Mouse (Mus musculus): ENCODE results near the gene Triobp. TPM values are rescaled to one million over a fixed set of nuclear protein-coding genes. Genes with fewer than 3 reads are reported as not detected.

Triobp gene
- polyA plus RNA-seq, 1 experiment from 2014 or later: 48.1 TPM

DNA sequence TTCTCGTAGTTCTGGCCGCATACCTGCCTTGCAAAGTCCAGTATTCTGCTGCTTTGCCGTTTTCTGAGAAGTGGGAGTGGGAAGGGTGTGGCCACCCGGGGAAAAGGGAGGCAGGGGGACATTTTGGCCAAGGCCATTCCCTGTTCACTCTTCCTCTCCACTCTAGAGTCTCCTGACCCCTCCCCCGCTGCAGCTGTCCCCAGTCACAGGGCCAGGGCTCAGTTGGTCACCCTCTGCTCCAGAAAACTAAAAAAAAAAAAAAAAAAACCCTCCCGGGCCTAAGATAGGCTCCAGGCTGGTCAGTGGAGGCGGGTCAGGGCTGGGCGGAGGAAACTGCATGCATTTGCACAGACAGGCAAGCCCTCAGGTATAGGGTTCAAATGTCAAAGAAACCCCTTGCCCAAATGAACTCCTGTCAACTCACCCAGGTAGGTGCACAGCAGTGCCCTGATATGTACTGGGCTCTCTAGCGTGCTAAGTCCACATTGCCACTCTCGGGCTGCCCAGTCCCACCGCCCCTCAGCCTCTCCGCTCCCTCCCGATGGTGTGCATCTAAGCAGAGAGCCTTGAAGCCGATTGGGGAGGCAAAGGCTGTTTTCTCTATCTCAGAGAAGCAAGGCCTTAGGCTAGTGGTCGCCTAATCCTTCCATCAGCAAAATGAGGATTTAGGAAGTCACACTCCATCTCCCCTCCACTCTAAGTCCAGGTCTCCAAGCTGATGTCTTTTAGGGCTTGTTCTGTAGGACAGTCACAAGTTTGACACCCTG, 20.3 kb upstream of the Triobp start:
- Histone ChIP-seq H3K4me1 (peaks cover 36% of the 10 kb centered on the region), H3K4me3 (peak overlapping the region; percentile 53), H3K9ac (peak overlapping the region; percentile 55), H3K9me3 (no peaks in the 10 kb centered on the region), H3K27me3 (no peaks in the 10 kb centered on the region), H3K4me2 (replicated peaks) (peak overlapping the region; percentile 67), H3K36me3 (peaks cover 15% of the 10 kb centered on the region), H3K27ac (peak overlapping the region; percentile 98)
- ATAC-seq (ENCODE audit: insufficient number of reproducible peaks, insufficient read depth, low FRiP score, low TSS enrichment): no peak
- 12% methylated on average over 15 of the region's 15 CpGs for WGBS

DNA sequence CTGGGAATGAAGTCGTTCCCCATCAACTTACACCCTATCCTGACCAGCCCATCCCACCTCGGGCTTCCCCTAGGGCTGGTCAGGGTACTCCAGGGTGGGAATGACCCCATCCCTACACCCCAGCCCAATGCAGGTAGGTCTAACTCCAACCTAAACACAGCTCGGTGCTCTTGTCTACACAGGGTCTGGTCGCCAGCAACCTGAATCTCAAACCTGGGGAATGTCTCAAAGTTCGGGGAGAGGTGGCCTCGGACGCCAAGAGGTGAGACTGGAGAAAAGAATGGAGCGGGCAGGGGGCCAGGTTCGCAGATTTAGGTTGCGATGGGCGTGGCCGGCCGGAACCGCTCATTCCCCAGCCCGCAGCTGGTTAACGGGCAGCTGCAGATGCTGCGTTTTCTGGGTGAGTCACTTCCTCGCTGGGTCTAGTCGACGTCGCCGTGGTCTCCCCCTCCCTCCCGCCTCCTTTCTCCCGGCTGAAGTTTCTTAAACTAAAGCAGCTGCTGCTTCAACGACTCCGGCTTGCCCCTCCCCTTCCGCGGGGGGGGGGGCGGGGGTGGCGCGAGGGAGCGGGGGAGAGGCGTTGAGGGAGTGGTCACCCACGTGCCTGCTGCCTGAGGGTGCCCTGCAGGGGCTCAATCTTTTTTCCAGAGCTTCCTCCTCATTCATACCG, 19.6 kb upstream of the Triobp start:
- peak overlapping the region; percentile 98 for H3K27ac ChIP-seq
- peaks cover 15% of the 10 kb centered on the region for H3K36me3 ChIP-seq
- peak overlapping the region; percentile 55 for H3K9ac ChIP-seq
- peaks cover 36% of the 10 kb centered on the region for H3K4me1 ChIP-seq
- peak; percentile 64 for ATAC-seq (ENCODE audit: insufficient number of reproducible peaks, insufficient read depth, low FRiP score, low TSS enrichment)
- WGBS: under 1% methylated on average over 33 of the region's 35 CpGs
- peak overlapping the region; percentile 53 for H3K4me3 ChIP-seq
- H3K4me2 ChIP-seq (replicated peaks): peak overlapping the region; percentile 67
- H3K9me3 ChIP-seq: no peaks in the 10 kb centered on the region
- H3K27me3 ChIP-seq: no peaks in the 10 kb centered on the region

DNA sequence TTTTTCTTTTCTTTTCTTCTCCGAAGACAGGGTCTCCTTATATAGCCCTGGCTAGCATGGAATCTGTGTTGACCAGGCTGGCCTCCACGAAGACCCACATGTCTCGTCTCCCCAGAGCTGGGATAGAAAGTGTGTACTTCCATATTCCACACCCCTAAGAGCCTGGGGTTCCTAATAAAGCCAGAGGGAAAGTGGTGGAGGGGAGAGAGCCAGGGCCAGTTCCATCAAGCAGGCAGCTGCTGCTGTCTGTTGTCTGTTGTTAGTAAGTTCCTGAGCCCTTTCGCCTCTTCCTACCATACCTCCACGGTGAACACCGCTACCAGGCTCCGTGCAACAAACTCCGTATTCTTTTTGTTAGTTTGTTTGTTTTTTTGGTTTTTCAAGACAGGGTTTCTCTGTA, 19.0 kb upstream of the Triobp start:
- H3K9ac ChIP-seq: peak overlapping the region; percentile 55; the same call in 1 of the 2 replicates
- peaks cover 15% of the 10 kb centered on the region for H3K36me3 ChIP-seq
- no peaks in the 10 kb centered on the region for H3K9me3 ChIP-seq
- WGBS: 45% methylated on average over 8 of the region's 8 CpGs
- peak overlapping the region; percentile 67 for H3K4me2 ChIP-seq (replicated peaks)
- no peak for ATAC-seq (ENCODE audit: insufficient number of reproducible peaks, insufficient read depth, low FRiP score, low TSS enrichment)
- H3K4me1 ChIP-seq: peaks cover 30% of the 10 kb centered on the region
- peak overlapping the region; percentile 98 for H3K27ac ChIP-seq
- H3K4me3 ChIP-seq: peak overlapping the region; percentile 53
- no peaks in the 10 kb centered on the region for H3K27me3 ChIP-seq

DNA sequence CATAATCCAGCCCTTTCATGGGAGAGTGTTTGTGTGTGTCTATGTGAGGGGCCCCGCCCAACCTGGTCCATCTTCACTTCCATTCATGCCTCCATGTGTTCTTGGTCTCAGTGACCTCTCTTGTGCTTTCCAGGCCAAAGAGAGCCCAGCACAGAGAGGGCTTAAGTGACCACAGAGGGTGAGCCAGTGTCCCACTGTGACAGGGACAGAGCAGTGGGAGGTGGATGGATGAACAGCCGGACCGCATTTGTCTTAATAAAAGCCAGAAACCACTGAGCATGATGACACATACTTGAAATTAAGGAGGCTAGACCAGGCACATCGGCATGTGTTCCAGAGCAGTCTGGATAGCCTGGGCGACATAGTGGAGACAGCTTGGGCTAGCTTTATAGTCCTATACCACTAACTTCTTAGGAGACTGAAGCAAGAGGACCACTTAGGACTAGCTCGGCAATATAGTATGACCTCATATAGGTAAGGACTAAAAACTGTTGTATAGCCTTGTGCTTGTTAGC, 17.3 kb upstream of the Triobp start:
- peaks cover 22% of the 10 kb centered on the region for H3K4me1 ChIP-seq
- no peak for ATAC-seq (ENCODE audit: insufficient number of reproducible peaks, insufficient read depth, low FRiP score, low TSS enrichment)
- no peak overlapping the region for H3K27ac ChIP-seq
- peaks cover 15% of the 10 kb centered on the region for H3K36me3 ChIP-seq
- no peak overlapping the region for H3K4me3 ChIP-seq
- no peaks in the 10 kb centered on the region for H3K27me3 ChIP-seq
- H3K4me2 ChIP-seq (replicated peaks): no peak overlapping the region
- 85% methylated on average over 6 of the region's 6 CpGs for WGBS
- no peaks in the 10 kb centered on the region for H3K9me3 ChIP-seq
- no peak overlapping the region for H3K9ac ChIP-seq

GRCm38 (mm10) chr15:78930801-78931426, 16.6 kb upstream of the Triobp start:
- peaks cover 19% of the 10 kb centered on the region for H3K4me1 ChIP-seq
- H3K36me3 ChIP-seq: peaks cover 15% of the 10 kb centered on the region
- H3K4me2 ChIP-seq (replicated peaks): no peak overlapping the region
- H3K9ac ChIP-seq: no peak overlapping the region
- no peak for ATAC-seq (ENCODE audit: insufficient number of reproducible peaks, insufficient read depth, low FRiP score, low TSS enrichment)
- peak overlapping the region; percentile 50; the same call in 1 of the 2 replicates for H3K27ac ChIP-seq
- H3K27me3 ChIP-seq: no peaks in the 10 kb centered on the region
- H3K9me3 ChIP-seq: no peaks in the 10 kb centered on the region
- H3K4me3 ChIP-seq: no peak overlapping the region
- 86% methylated on average over 7 of the region's 7 CpGs for WGBS

GRCm38 (mm10) chr15:78931577-78931976, 15.9 kb upstream of the Triobp start:
- Histone ChIP-seq H3K9me3 (no peaks in the 10 kb centered on the region), H3K4me2 (replicated peaks) (no peak overlapping the region), H3K4me3 (no peak overlapping the region), H3K9ac (no peak overlapping the region), H3K27ac (no peak overlapping the region), H3K36me3 (peaks cover 19% of the 10 kb centered on the region), H3K27me3 (no peaks in the 10 kb centered on the region), H3K4me1 (peaks cover 17% of the 10 kb centered on the region)
- 32% methylated on average over 3 of the region's 3 CpGs for WGBS
- ATAC-seq (ENCODE audit: insufficient number of reproducible peaks, insufficient read depth, low FRiP score, low TSS enrichment): no peak

- no peaks in the 10 kb centered on the region for H3K9me3 ChIP-seq
- no peaks in the 10 kb centered on the region for H3K27me3 ChIP-seq
- H3K4me2 ChIP-seq (replicated peaks): peak within 1 kb of the TSS; percentile 83
- peaks cover 8% of the 10 kb centered on the region for H3K4me1 ChIP-seq
- peak within 1 kb of the TSS; percentile 73 for H3K4me3 ChIP-seq
- peak within 1 kb of the TSS; percentile 84 for H3K9ac ChIP-seq
- peaks cover 40% of the 10 kb centered on the region for H3K36me3 ChIP-seq
- WGBS: under 1% methylated on average over 42 of the region's 42 CpGs
- ATAC-seq (ENCODE audit: insufficient number of reproducible peaks, insufficient read depth, low FRiP score, low TSS enrichment): peak; percentile 83
- H3K27ac ChIP-seq: peak within 1 kb of the TSS; percentile 93
Observed at GRCm38 (mm10) chr15:78934784-78935320, 12.7 kb upstream of the Triobp start, which contains the start of gene Nol12. Gene Nol12, plus strand, starts transcription at chr15:78934933.

- no peaks in the 10 kb centered on the region for H3K27me3 ChIP-seq
- H3K9me3 ChIP-seq: no peaks in the 10 kb centered on the region
- H3K4me3 ChIP-seq: no peak overlapping the region
- 89% methylated on average over 12 of the region's 12 CpGs for WGBS
- H3K36me3 ChIP-seq: peaks cover 49% of the 10 kb centered on the region
- H3K4me1 ChIP-seq: peaks cover 8% of the 10 kb centered on the region
- H3K4me2 ChIP-seq (replicated peaks): no peak overlapping the region; the same call in 1 of the 2 replicates
- H3K27ac ChIP-seq: no peak overlapping the region
- no peak for ATAC-seq (ENCODE audit: insufficient number of reproducible peaks, insufficient read depth, low FRiP score, low TSS enrichment)
- no peak overlapping the region for H3K9ac ChIP-seq
Observed at GRCm38 (mm10) chr15:78936403-78936802, 11.1 kb upstream of the Triobp start.

DNA sequence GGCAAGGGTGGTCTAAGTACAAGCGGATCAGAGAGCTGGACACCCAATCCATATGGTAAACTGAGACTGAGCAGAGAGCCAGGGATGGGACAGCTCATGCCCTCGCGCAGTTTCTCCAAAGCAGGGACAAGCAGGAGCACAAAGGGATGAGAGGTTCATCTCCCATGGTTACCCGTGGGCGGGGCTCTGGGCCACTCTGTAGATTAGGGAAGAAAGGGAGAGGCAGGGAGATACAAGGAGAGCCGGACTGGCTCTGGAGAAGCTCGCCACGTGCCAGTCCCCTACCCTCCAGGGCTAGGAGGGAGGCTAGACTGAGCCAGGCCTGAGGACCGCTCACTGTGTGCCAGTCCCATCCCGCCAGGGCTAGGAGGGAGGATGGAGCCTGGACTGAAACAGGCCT, 10.2 kb upstream of the Triobp start:
- peaks cover 8% of the 10 kb centered on the region for H3K4me1 ChIP-seq
- H3K36me3 ChIP-seq: peaks cover 52% of the 10 kb centered on the region
- H3K4me3 ChIP-seq: no peak overlapping the region
- 94% methylated on average over 10 of the region's 10 CpGs for WGBS
- no peak overlapping the region for H3K9ac ChIP-seq
- ATAC-seq (ENCODE audit: insufficient number of reproducible peaks, insufficient read depth, low FRiP score, low TSS enrichment): no peak
- no peak overlapping the region for H3K4me2 ChIP-seq (replicated peaks)
- no peak overlapping the region for H3K27ac ChIP-seq
- H3K27me3 ChIP-seq: no peaks in the 10 kb centered on the region
- no peaks in the 10 kb centered on the region for H3K9me3 ChIP-seq

GRCm38 (mm10) chr15:78937963-78938362, 9.6 kb upstream of the Triobp start:
- Histone ChIP-seq H3K36me3 (peaks cover 52% of the 10 kb centered on the region), H3K9ac (no peak overlapping the region), H3K27me3 (no peaks in the 10 kb centered on the region), H3K27ac (no peak overlapping the region), H3K4me2 (replicated peaks) (no peak overlapping the region), H3K4me1 (peaks cover 13% of the 10 kb centered on the region), H3K9me3 (no peaks in the 10 kb centered on the region), H3K4me3 (no peak overlapping the region)
- 97% methylated on average over 2 of the region's 2 CpGs for WGBS
- ATAC-seq (ENCODE audit: insufficient number of reproducible peaks, insufficient read depth, low FRiP score, low TSS enrichment): no peak

DNA sequence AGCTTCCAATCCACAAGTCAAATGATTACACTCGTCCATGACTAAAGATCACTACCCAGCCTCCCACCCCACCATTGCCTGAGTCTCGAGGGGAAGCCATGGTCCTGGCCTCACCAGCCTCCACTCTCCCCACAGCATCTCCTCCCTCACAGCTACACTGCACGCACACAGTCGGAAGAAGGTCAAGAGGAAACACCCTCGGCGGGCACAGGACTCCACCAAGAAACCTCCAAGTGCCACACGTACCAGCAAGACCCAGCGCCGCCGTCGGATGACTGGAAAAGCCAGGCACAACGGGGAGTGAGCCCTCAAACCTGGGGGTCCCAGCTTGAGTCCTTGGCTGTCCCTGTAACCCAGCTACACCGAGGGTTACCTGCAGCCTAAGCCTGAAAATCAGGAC, 7.2 kb upstream of the Triobp start:
- Histone ChIP-seq H3K4me3 (no peak overlapping the region), H3K9me3 (no peaks in the 10 kb centered on the region), H3K36me3 (peaks cover 52% of the 10 kb centered on the region), H3K27me3 (no peaks in the 10 kb centered on the region), H3K9ac (no peak overlapping the region), H3K4me2 (replicated peaks) (no peak overlapping the region), H3K4me1 (peaks cover 13% of the 10 kb centered on the region), H3K27ac (no peak overlapping the region)
- 89% methylated on average over 13 of the region's 13 CpGs for WGBS
- no peak for ATAC-seq (ENCODE audit: insufficient number of reproducible peaks, insufficient read depth, low FRiP score, low TSS enrichment)
